Mouse (Mus musculus): Measurements from ENCODE around the gene Cep70.
A peak's percentile ranks its signal among the peaks of the same experiment; 100 is the strongest.

Cep70 gene

DNA sequence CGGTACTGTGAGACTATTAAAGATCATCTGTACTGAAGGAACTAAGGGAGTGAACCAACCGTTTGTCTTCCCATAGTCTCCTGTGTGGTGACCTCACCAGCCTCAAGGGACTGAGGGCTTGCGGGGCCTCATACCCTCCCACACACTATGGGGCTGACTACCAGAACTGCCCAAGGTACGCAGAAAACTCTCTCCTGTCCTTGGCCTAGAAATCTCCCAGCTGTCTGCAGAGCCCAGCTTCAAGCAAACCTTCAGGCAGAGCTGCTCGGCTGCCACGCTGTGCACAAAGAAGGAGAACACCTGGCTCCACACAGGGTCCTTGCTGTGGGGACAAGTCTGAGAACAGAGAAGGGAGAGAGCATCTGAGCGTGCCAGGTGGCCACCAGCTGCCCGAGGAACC is 76.8 kb downstream of the Cep70 start:
- DNase-seq (ENCODE audit: low spot score in 2 of 2): no peak

DNA sequence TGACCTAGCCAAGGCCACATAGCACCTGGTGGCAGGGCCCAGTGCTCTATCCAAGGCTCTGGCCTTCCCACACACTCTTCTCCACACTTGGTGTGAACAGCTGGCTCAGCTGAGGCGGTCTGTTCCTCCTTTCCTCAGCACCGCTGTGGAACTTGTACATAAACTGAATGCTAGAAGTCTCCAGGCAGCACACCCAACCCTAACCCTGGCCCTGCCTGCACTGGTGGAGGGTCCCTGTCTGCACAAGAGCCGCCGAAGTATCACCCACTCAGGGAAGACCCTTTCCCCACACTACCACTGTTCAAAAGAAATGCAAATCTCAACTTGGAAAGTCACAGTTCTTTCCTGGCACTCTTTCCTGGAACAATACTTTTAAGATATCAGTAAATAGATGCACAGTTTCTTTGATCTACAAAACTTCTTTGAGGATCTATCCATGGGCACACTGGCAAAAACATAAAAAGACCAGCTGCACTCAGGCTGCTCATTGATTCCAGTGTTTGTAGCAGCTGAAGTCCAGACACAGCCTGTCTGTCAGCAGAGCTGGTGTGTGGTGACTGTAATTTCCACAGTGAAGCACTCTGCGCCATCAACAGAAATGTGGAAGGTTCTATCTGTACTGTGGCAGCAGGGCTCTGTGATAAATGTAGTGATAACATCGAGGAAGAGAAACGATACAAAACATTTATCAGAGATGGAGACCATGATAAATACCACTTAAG is 82.2 kb downstream of the Cep70 start:
- DNase-seq (ENCODE audit: low spot score in 2 of 2): no peak

DNA sequence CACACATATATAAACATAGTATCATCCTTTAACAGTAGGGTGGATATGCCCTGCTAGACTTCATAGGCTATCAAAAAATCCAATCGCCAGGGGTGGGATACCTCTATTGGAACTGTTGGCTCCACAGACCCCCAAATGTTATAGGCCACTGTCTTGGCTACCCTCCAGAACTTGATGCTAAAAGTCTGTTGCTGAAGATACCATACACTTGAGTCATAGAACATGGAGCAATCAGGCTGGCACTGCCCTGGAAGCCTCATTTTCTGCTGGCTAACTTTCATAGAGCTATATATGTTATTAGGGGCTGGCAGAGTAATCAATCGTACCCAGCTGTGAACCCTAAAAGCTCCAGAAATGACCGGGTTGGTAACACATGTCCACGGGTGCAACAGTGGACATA is 82.8 kb downstream of the Cep70 start:
- DNase-seq (ENCODE audit: low spot score in 2 of 2): no peak

DNA sequence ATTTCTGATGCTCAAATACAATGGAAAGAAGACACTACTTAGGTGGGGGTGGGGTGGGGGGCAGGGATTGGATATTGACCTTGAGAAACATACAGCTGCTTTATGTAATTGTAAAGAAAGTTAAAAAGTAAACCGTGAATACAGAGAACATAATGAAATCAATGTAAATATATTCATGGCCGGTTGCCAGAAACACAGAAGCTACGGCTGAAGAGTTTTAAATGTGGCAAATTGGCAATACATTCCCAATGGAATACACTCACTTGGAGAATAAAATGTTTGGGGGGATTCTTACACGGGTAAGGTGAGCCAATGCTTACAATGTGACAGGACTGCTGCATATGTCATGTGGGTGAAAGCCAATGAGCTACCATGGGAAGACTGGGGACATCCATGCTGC is 83.7 kb downstream of the Cep70 start:
- no peak for DNase-seq (ENCODE audit: low spot score in 2 of 2)

DNA sequence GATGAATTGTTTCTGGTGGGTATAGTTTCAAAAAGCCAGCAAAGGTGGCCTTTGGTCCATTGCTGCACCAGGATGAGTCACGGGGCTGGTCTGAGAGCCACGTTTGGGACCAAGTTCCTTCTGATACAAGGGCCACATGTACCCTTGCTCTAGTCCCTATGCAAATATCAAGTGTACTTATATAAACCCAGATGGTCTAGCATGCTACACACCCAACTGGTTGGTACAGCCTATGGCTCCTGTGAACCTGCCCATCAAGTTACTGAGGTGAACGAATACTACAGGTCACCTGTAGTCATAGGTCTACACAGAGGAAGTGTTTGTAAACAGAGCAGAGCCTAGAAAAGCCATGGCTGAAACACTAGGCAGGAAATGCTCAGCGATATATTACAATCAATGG is 93.4 kb downstream of the Cep70 start:
- no peak for DNase-seq (ENCODE audit: low spot score in 2 of 2)

DNA sequence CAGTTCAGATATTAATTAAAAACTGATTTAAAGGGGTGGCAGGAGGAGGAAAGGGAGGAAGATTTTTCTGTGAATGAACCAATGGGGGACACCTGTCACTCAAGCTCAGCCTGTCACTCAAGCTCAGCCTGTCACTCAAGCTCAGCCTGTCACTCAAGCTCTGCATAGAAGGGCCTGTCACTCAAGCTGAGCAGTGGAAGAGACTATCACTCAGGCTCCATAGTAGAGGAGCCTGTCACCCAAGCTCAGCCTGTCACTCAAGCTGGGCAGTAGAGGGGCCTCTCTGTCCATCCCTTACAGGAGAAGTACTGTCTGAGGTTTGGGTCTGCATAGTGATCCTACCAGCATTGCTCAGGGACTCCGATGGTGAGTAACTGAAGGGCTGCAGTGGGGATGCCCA is 95.1 kb downstream of the Cep70 start:
- DNase-seq (ENCODE audit: low spot score in 2 of 2): no peak

DNA sequence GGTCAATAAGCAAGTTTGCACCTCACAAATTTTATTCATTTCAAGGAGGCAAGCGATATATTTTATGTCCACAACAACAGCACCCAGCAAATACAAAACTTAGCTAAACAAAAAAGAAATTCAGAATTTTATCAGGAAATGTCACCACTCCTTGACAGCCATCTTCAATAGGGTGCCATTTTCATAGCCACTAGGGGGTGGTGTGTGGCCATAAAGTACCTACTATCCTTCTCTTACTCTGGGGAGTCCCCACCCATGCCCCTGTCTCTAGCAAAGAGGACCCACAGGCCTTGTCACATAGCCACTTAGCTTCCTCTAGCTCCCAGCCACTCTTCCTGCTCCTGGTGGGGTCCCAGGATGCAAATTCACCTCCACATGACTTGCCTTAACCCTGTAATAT is 96.0 kb downstream of the Cep70 start:
- no peak for DNase-seq (ENCODE audit: low spot score in 2 of 2)

DNA sequence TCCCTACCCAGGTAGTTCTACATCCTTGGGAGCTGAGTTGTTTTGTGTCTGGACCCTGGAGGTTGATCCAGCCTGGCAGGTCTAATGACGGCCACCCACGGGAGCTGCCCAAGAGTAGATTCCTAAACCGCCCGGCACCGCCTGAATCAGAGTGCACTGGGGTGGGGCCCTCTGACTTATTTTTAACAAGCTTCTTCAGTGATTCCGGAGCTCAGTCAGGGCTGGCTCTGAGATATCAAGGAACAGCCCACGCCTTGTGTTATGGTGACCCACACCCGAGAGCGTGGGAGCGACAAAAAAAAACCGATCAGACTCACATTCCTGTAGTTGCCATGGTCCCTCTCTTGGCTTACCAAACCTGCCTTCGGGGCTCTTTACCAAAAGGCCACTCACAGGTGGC is 97.0 kb downstream of the Cep70 start:
- DNase-seq (ENCODE audit: low spot score in 2 of 2): no peak

DNA sequence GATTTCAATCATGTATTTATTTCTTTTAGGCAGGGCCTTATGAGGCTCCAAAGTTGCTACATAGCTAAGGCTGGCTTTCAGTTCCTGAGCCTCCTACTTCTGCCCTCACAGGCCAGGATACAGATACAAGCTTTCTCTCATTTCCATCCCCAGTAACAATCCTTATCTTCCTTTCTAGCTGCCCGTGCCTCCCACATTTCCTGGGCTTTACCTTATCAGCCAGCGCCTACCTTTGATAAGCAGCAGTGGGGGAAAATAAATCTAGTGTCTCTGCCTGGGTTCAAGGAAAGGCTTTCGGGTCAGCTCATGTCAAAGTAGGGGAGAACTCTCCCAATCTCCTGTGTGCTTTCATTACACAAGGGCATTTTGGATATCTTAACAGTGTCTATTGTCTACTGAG is 98.4 kb downstream of the Cep70 start:
- DNase-seq (ENCODE audit: low spot score in 2 of 2): no peak

DNA sequence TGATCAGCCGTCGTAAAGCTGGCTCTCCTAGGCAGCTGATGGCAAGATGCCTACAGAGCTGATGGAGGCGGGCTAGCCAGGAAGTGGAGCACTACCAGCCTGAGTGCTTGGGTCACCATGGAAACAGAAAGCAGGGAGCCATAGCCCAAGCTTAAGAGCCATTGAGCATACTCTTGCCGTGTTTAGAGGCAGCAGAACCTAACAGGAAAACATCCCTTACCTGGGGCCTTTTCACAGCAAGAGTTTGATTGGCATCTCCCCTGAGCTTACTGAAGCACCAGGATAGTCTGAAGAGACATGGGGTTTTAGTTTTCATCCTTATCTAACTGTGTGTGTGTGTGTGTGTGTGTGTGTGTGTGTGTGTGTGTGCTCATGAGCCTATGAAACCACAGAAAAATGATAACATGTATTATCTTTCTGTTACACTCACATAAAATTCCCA is 102.2 kb downstream of the Cep70 start:
- peak; percentile 28 to 32 for DNase-seq (ENCODE audit: low spot score in 2 of 2)
